Mouse (Mus musculus): ENCODE results near the gene Patl1.
"Not testable (repeated sequence)": the region's sequence is repeated elsewhere in the genome, so short reads cannot be mapped to it uniquely, and the experiment has no call there.

Patl1 gene

GRCm38 (mm10) chr19:11969155-11970050 is 57.2 kb downstream of the Patl1 start:
- no peak for DNase-seq

GRCm38 (mm10) chr19:11973511-11974222 is 61.5 kb downstream of the Patl1 start:
- no peak for DNase-seq

- no peak for DNase-seq
These were observed 62.0 kb downstream of the Patl1 start for GRCm38 (mm10) chr19:11974223-11974540.

DNA sequence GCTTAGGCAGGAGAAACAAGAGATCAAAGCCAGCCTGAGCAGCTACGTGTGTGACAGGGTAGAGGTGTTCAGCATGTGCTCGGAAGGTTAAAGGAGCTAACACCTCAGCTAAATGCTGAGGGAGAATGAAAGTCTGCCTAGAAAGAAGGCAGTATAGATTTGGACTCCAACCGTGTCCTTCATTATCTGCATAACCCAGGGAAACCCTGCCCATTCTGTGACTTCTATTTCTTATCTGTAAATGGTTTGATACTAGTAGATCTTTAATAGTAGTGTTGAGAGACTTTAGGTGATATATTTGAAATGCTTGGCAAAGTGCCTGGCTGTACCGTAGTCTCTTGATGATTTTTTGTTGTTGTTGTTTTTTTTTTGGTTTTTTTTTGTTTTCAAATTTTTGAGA is 63.5 kb downstream of the Patl1 start:
- no peak for DNase-seq

DNA sequence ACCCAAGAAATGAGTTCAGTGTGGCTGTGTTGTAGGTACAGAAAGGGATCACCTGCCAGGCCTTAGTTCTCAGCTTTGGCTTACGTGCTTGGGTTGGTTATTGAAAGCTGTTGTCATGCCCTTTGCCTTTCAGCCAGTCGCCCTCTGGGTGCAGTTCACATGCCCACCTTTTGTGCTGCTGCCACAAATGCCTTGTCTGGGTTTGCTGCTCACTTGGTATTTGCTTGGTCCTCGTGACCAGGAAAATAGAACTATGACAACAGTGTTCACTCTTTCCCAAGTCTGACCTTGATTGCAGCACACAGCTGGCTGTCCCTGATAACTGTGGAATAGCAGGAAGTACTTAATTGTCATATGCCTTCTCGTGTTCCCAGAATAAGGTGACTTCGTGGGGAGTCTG is 65.2 kb downstream of the Patl1 start:
- peak; percentile 42 to 67 for DNase-seq

DNA sequence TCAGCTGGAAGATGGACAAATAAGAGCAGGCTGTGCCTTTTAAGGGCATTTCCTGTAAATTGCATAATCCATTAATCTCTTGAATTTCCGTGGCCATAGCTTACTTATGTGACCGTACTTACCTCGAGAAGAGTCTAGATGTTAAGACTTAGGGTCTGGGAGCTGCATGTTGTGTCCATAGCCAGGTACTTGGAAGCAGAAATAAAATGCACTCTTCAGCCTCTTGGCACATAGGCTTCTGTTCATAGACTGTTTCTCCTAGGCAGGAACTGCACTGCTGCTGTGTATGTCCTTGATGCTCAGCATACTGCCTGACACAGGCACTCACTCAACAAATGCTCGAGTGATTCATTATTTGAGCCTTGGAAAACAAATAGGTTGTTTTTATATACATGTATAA is 68.3 kb downstream of the Patl1 start:
- no peak for DNase-seq

GRCm38 (mm10) chr19:11984614-11985013 is 72.4 kb downstream of the Patl1 start:
- DNase-seq: not testable (repeated sequence)

DNA sequence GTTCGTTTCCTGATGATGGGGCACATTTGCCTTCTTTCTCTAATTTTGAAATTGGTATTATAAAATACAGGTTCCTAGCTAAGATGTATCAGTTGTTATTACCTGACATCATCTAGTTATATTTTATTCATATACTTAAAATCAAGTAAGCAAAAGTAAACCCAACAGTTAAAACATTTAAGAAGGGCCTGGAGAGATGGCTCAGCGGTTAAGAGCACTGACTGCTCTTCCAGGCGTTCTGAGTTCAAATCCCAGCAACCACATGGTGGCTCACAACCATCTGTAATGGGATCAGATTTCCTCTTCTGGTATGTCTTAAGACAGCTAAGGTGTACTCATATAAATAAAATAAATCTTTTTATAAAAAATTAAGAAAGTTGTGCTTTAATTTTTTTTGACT is 75.6 kb downstream of the Patl1 start:
- no peak for DNase-seq

DNA sequence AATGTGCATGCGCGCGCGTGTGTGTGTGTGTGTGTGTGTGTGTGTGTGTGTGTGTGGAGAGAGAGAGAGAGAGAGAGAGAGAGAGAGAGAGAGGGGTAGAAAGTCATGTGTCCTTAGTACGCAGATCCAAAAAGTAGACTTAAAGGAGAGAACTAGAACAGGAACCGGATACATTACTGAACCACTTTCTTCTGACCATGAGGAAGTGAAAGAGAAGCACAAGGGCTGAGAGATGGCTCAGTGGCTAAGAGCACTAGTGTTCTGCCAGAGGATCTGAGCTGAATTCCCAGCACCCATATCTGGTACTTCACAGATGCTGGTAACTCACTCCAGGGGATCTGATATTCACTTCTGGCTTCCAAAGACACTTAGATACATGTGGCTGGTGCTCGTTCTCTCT is 77.1 kb downstream of the Patl1 start:
- DNase-seq: no peak

DNA sequence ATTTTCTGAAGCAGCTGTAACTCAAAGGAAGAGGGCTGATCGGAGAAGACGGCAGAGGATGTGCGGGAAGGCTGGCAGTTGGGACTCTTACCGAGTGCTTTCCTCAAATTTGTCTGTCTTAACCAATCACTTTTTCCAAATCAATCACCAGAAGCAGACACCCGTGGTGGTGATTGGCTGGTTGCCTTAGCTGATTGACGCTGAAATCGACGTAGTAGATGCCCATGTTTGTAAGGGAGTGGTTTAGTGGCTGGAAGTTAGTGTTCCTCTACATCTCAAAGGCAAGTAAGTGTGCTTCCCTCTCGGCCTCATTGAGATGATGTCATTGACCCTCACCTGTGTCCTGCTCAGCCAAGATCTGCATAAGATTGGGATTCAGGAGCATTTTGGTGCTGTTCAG is 79.8 kb downstream of the Patl1 start:
- no peak for DNase-seq

DNA sequence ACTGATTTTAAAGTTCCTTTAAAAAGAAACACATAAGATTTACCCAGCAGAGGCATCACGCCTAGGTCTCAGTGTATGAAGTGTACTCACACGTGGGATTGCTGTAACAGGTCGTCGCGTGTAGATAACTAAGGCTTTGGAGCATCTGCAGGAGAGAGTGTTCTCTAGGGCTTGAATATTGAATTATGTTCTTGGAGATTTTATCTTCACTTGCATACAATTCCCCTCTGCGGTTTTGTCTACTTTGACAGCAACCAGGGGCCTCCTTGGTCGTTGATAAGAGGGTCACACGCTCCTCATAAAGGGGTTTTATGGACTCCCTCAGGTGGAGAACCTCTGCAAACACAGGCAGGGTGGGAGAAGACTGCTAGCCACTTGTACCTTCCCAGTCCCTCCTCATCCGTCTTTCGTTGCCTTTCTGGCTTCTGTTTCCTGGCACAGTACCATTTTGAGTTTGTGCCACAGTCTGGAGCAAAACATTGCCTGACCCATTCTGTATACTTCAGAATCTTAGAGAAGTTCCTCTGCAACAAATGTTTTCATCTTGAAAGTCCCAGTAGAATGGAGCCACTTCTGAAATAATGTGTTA is 80.3 kb downstream of the Patl1 start:
- DNase-seq: no peak

Data from kidney, adult 8-10 months (tissue).